Comparison of ENCODE assay signal across 12 mouse cellular contexts in the genomic region with DNA sequence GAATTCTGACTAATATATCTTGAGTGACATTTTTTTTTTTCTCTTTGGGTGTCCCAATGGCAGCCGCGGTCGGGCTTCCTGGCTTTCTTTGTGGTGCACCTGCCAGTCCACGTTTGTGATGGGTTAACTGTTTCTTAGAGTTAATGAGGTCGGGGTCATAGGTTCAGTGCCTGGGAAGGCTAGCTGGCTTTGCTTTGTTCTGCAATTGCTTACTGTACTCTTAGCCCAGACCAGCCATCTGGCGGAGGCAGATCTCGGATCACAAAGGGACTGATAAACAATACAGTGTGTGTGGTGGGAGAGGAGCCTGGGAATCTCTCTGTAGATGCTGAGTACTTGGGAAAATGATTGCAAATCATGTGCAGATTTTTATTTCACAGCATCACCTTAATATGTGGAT. TPM values are rescaled to one million over a fixed set of nuclear protein-coding genes. Genes with fewer than 3 reads are reported as not detected.
A peak's percentile ranks its signal among the peaks of the same experiment; 100 is the strongest.
DNase-seq lines count a peak whose midpoint lies in the region; ATAC-seq and TF ChIP-seq lines count a peak whose summit lies in the region.
"Had no signal": no experiment of that assay in that cellular context is flagged by ENCODE, and none has a peak within 500 bp of the region (broad histone marks: within the 10 kb centered on the region; RNA-seq: fewer than 3 reads in every experiment).

No protein-coding gene starts in this region.

- H3K36me3 ChIP-seq in lung, postnatal 0 days (ENCODE audit: insufficient read depth, low read length) = no peaks in the 10 kb centered on the region
- H3K36me3 ChIP-seq in forebrain, embryonic 15.5 days = no peaks in the 10 kb centered on the region
- H3K36me3 ChIP-seq: embryonic facial prominence, embryonic 15.5 days; limb, embryonic 13.5 days had no signal

- no peaks in the 10 kb centered on the region for H3K4me1 ChIP-seq in lung, postnatal 0 days (ENCODE audit: insufficient read depth, low read depth, low read length)
- H3K4me1 ChIP-seq in forebrain, embryonic 15.5 days = peaks cover 32% of the 10 kb centered on the region
- H3K4me1 ChIP-seq: embryonic facial prominence, embryonic 15.5 days had no signal

- peak; percentile 14 for DNase-seq in lung, postnatal 0 days (ENCODE audit: low spot score)
- DNase-seq in lung, postnatal 36 days = no peak
- peak; percentile 14 to 40 for DNase-seq in lung, postnatal 4 days
- peak; percentile 95 for DNase-seq in retina, postnatal 1 day
- DNase-seq in adrenal gland, adult 2 months = no peak
- no peak for DNase-seq in urinary bladder, postnatal 25 days (ENCODE audit: low spot score)
- DNase-seq: heart, adult 2 months; kidney, postnatal 10 days had no signal

- H3K27ac ChIP-seq in lung, postnatal 0 days (ENCODE audit: low read length) = no peak overlapping the region
- peak overlapping the region; percentile 78 for H3K27ac ChIP-seq in forebrain, embryonic 15.5 days (replicated peaks)
- H3K27ac ChIP-seq: embryonic facial prominence, embryonic 15.5 days; heart, adult 2 months; limb, embryonic 13.5 days had no signal

- no peak for TF ChIP-seq EP300 in lung, postnatal 0 days (IDR thresholded peaks at IDR 0.05)

- ATAC-seq in lung, postnatal 0 days = peak; percentile 23; the same call in 1 of the 2 replicates
- ATAC-seq in forebrain, embryonic 15.5 days (replicated peaks) = peak; percentile 73
- no peak for ATAC-seq in megakaryocyte progenitor cell, adult 5-6 weeks (replicated peaks; ENCODE audit: poor library complexity)

- H3K9ac ChIP-seq in lung, postnatal 0 days (replicated peaks; ENCODE audit: low read depth) = no peak overlapping the region
- no peak overlapping the region for H3K9ac ChIP-seq in forebrain, embryonic 15.5 days (replicated peaks)
- H3K9ac ChIP-seq: embryonic facial prominence, embryonic 15.5 days; limb, embryonic 13.5 days had no signal

- no peak overlapping the region for H3K4me3 ChIP-seq in lung, postnatal 0 days (ENCODE audit: low read depth, low read length)
- H3K4me3 ChIP-seq in forebrain, embryonic 15.5 days = no peak overlapping the region
- H3K4me3 ChIP-seq: embryonic facial prominence, embryonic 15.5 days; heart, adult 2 months; limb, embryonic 13.5 days had no signal

- no peaks in the 10 kb centered on the region for H3K9me3 ChIP-seq in lung, postnatal 0 days (ENCODE audit: low read length)
- no peaks in the 10 kb centered on the region for H3K9me3 ChIP-seq in forebrain, embryonic 15.5 days
- H3K9me3 ChIP-seq: embryonic facial prominence, embryonic 15.5 days; limb, embryonic 13.5 days had no signal

- 38% methylated on average over 7 of the region's 7 CpGs for WGBS in lung, postnatal 0 days
- WGBS in forebrain, embryonic 15.5 days = 18% methylated on average over 7 of the region's 7 CpGs

- H3K4me2 ChIP-seq in lung, postnatal 0 days (replicated peaks; ENCODE audit: low read depth, low read length) = no peak overlapping the region
- no peak overlapping the region; the same call in 1 of the 2 replicates for H3K4me2 ChIP-seq in forebrain, embryonic 15.5 days (replicated peaks)
- H3K4me2 ChIP-seq: embryonic facial prominence, embryonic 15.5 days; limb, embryonic 13.5 days had no signal

- no peaks in the 10 kb centered on the region for H3K27me3 ChIP-seq in lung, postnatal 0 days (replicated peaks; ENCODE audit: insufficient read depth, low read length)
- no peaks in the 10 kb centered on the region for H3K27me3 ChIP-seq in forebrain, embryonic 15.5 days
- H3K27me3 ChIP-seq: embryonic facial prominence, embryonic 15.5 days; limb, embryonic 13.5 days had no signal

- no peak for TF ChIP-seq CTCF in lung, postnatal 0 days (IDR thresholded peaks at IDR 0.05)

RNA-seq across cellular contexts. Expression of a gene that starts 9.1 kb away (rescaled TPM):
- polyA plus RNA-seq in lung, postnatal 0 days (2015; fragmentation: Nextera tagmentation; extraction: Ambion mirVana) = 3.8 and 4.4 TPM in 2 replicates
- 84.9 and 94.2 TPM in 2 replicates for polyA plus RNA-seq in forebrain, embryonic 15.5 days (2015; fragmentation: Nextera tagmentation; extraction: Ambion mirVana)
- 2.9 and 3.7 TPM in 2 replicates for total RNA-seq in megakaryocyte progenitor cell, adult 5-6 weeks (2015)
- total RNA-seq in megakaryocyte progenitor cell, adult 5-6 weeks (2017) = 0.21 and 1.3 TPM in 2 replicates
- total RNA-seq in adrenal gland, adult 2 months (2021) = 10 to 100 TPM in 1 of 2 experiments, 1 to 10 TPM in 1; 6.3 to 16.4 TPM
- polyA plus RNA-seq in adrenal gland, adult 2 months (2012; rRNA removed) = 3.7 and 14.1 TPM in 2 replicates

Comparison
In these comparisons a context has a peak if more than half of its experiments do, and no peak if none do; other contexts are left out.
1. DNase-seq: peak in lung, postnatal 0 days (single experiment), lung, postnatal 4 days (2 of 2) and retina, postnatal 1 day (single experiment); none in lung, postnatal 36 days (single experiment), adrenal gland, adult 2 months (single experiment) and urinary bladder, postnatal 25 days (single experiment).